Mouse (Mus musculus): ENCODE data around the gene A630001G21Rik.

GRCm38 (mm10) chr1:85703245-85704186 lies 74.9 kb downstream of the A630001G21Rik start:
- TF ChIP-seq CTCF (IDR thresholded peaks at IDR 0.05) (no peak), EP300 (IDR thresholded peaks at IDR 0.05) (peak; percentile 83)

Data from lung, postnatal 0 days (tissue).